In the genomic region with DNA sequence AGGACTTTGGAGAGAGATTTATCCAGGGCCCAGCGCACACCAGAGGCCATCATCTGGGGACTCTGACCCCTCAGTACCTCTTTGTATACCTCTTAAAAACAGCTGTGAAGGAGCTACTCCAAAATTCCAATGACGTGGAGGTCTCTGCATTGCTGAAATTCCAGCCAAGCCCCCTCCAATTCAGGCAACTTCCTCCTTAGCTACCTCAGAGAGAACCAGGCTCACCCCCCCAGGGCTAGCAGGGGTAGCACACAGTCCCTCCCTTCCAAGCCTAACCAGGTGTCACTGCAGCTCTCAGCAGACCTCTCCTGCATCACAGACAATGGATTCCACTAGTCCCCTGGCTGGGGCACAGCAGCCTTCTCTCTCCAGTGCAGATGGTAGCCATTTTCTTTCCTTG, we compare ENCODE assay signal across 28 mouse cellular contexts. TPM values are rescaled to one million over a fixed set of nuclear protein-coding genes. Genes with fewer than 3 reads are reported as not detected.
A peak's percentile ranks its signal among the peaks of the same experiment; 100 is the strongest.
DNase-seq lines count a peak whose midpoint lies in the region; ATAC-seq and TF ChIP-seq lines count a peak whose summit lies in the region.
"Had no signal": no experiment of that assay in that cellular context is flagged by ENCODE, and none has a peak within 500 bp of the region (broad histone marks: within the 10 kb centered on the region; RNA-seq: fewer than 3 reads in every experiment).

No protein-coding gene starts in this region.

- H3K9ac ChIP-seq in lung, postnatal 0 days (replicated peaks; ENCODE audit: low read depth), result no peak overlapping the region
- no peak overlapping the region for H3K9ac ChIP-seq in embryonic facial prominence, embryonic 12.5 days
- H3K9ac ChIP-seq in heart, embryonic 11.5 days (ENCODE audit: low read depth, low read length), result no peak overlapping the region
- H3K9ac ChIP-seq: forebrain, embryonic 13.5 days; heart, embryonic 13.5 days; hindbrain, embryonic 15.5 days had no signal

- no peak overlapping the region for H3K4me2 ChIP-seq in lung, postnatal 0 days (replicated peaks; ENCODE audit: low read depth, low read length)
- no peak overlapping the region for H3K4me2 ChIP-seq in embryonic facial prominence, embryonic 12.5 days (replicated peaks)
- H3K4me2 ChIP-seq in heart, embryonic 11.5 days, result no peak overlapping the region
- H3K4me2 ChIP-seq: forebrain, embryonic 13.5 days; heart, embryonic 13.5 days; hindbrain, embryonic 15.5 days had no signal

- no peak for ATAC-seq in lung, postnatal 0 days
- no peak for ATAC-seq in embryonic facial prominence, embryonic 12.5 days (ENCODE audit: insufficient number of reproducible peaks, insufficient read depth, low FRiP score, low TSS enrichment)
- ATAC-seq in heart, embryonic 11.5 days (replicated peaks; ENCODE audit: insufficient number of reproducible peaks, low FRiP score, low TSS enrichment), result no peak
- ATAC-seq: activated CD4-positive, CD25-positive, alpha-beta regulatory T cell, adult 4 months; CD4-positive, CD25-positive, alpha-beta regulatory T cell, adult 4 months; forebrain, embryonic 13.5 days; forebrain, embryonic 16.5 days; intestine, postnatal 0 days; Patski had no signal

- no peaks in the 10 kb centered on the region for H3K36me3 ChIP-seq in lung, postnatal 0 days (ENCODE audit: insufficient read depth, low read length)
- H3K36me3 ChIP-seq in embryonic facial prominence, embryonic 12.5 days, result no peaks in the 10 kb centered on the region
- no peaks in the 10 kb centered on the region for H3K36me3 ChIP-seq in heart, embryonic 11.5 days (ENCODE audit: control insufficient read depth, insufficient read depth, low read length)
- H3K36me3 ChIP-seq: forebrain, embryonic 10.5 days; G1E; heart, embryonic 13.5 days; hindbrain, embryonic 15.5 days had no signal

- no peak overlapping the region for H3K27ac ChIP-seq in lung, postnatal 0 days (ENCODE audit: low read length)
- 0 out of 2 replicates have a peak overlapping the region, but pooled peaks have one; percentile 23 for H3K27ac ChIP-seq in embryonic facial prominence, embryonic 12.5 days
- no peak overlapping the region for H3K27ac ChIP-seq in heart, embryonic 11.5 days (ENCODE audit: low read depth, low read length)
- H3K27ac ChIP-seq: forebrain, embryonic 10.5 days; forebrain, embryonic 13.5 days; gastrocnemius, adult 2 months; heart, embryonic 13.5 days; hindbrain, embryonic 15.5 days had no signal

- 36% methylated on average over 2 of the region's 2 CpGs for WGBS in lung, postnatal 0 days
- WGBS in embryonic facial prominence, embryonic 12.5 days, result 38% methylated on average over 2 of the region's 2 CpGs
- WGBS in heart, embryonic 11.5 days (ENCODE audit: insufficient replicate concordance), result 39% methylated on average over 2 of the region's 2 CpGs

- no peak overlapping the region for H3K4me3 ChIP-seq in lung, postnatal 0 days (ENCODE audit: low read depth, low read length)
- no peak overlapping the region for H3K4me3 ChIP-seq in embryonic facial prominence, embryonic 12.5 days
- no peak overlapping the region for H3K4me3 ChIP-seq in heart, embryonic 11.5 days (ENCODE audit: low read depth, low read length)
- H3K4me3 ChIP-seq: forebrain, embryonic 10.5 days; forebrain, embryonic 13.5 days; gastrocnemius, adult 2 months; heart, embryonic 13.5 days; hindbrain, embryonic 15.5 days had no signal

- H3K9me3 ChIP-seq in lung, postnatal 0 days (ENCODE audit: low read length), result no peaks in the 10 kb centered on the region
- H3K9me3 ChIP-seq in embryonic facial prominence, embryonic 12.5 days, result no peaks in the 10 kb centered on the region
- no peaks in the 10 kb centered on the region for H3K9me3 ChIP-seq in heart, embryonic 11.5 days (replicated peaks; ENCODE audit: control insufficient read depth, low read length)
- H3K9me3 ChIP-seq: forebrain, embryonic 10.5 days; forebrain, embryonic 13.5 days; G1E; heart, embryonic 13.5 days; hindbrain, embryonic 15.5 days had no signal

- H3K4me1 ChIP-seq in lung, postnatal 0 days (ENCODE audit: insufficient read depth, low read depth, low read length), result no peaks in the 10 kb centered on the region
- peaks cover 10% of the 10 kb centered on the region; the same call in 1 of the 2 replicates for H3K4me1 ChIP-seq in embryonic facial prominence, embryonic 12.5 days
- peaks cover 7% of the 10 kb centered on the region for H3K4me1 ChIP-seq in heart, embryonic 11.5 days (ENCODE audit: control insufficient read depth, insufficient read depth, low read length)

- TF ChIP-seq EP300 in lung, postnatal 0 days (IDR thresholded peaks at IDR 0.05), result peak; percentile 38; the same call in 1 of the 2 replicates

- TF ChIP-seq CTCF in lung, postnatal 0 days (IDR thresholded peaks at IDR 0.05), result no peak

- H3K27me3 ChIP-seq in lung, postnatal 0 days (replicated peaks; ENCODE audit: insufficient read depth, low read length), result peaks cover 14% of the 10 kb centered on the region
- peaks cover 26% of the 10 kb centered on the region for H3K27me3 ChIP-seq in embryonic facial prominence, embryonic 12.5 days
- H3K27me3 ChIP-seq in heart, embryonic 11.5 days (ENCODE audit: control insufficient read depth, insufficient read depth, low read length), result peaks cover 10% of the 10 kb centered on the region
- H3K27me3 ChIP-seq: hindbrain, embryonic 15.5 days had no signal

- DNase-seq in lung, postnatal 0 days (ENCODE audit: low spot score), result no peak
- no peak for DNase-seq in lung, postnatal 36 days
- DNase-seq in R1 (ENCODE audit: low read depth, low spot score), result peak; percentile 95
- no peak for DNase-seq in right cerebral cortex, postnatal 25 days
- DNase-seq in right cerebral cortex, postnatal 14 days, result no peak
- DNase-seq: adrenal gland, adult 8-10 months; adrenal gland, postnatal 25 days; cerebellum, adult 11-12 months; cerebellum, adult 8-10 months; cerebellum, postnatal 10 days; cerebellum, postnatal 36 days; gastrocnemius, adult 2 months; gastrocnemius, postnatal 25 days; heart, adult 18-20 months; heart, postnatal 14 days; heart, postnatal 4 days had no signal

RNA-seq across cellular contexts. Expression of gene Pdzd2, which starts 4.5 kb away (rescaled TPM):
- 114 and 116 TPM in 2 replicates for polyA plus RNA-seq in lung, postnatal 0 days (2015; fragmentation: Nextera tagmentation; extraction: Ambion mirVana)
- polyA plus RNA-seq in embryonic facial prominence, embryonic 12.5 days (2016; fragmentation: Nextera tagmentation; extraction: Ambion mirVana), result 13.7 and 15.8 TPM in 2 replicates
- 9.7 and 12.5 TPM in 2 replicates for polyA plus RNA-seq in heart, embryonic 11.5 days (2014; fragmentation: Nextera tagmentation; extraction: Ambion mirVana)
